Comparison of ENCODE assay signal across 16 mouse cellular contexts in the genomic region with DNA sequence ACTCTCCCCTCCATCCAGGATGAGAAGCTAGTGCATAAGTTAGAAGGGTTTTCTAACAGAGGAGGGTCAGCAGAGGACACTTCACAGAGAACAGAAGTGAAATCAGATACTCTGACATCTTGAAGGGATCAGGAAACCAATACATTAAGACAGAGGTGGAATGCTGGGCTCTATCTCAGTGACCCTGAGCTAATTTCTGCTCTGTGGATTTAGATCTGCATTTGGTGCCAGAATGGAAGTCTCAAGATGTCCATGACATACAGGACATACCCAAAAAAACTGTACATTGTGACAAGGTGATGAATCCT.
DNase-seq lines count a peak whose midpoint lies in the region; ATAC-seq and TF ChIP-seq lines count a peak whose summit lies in the region.
"Had no signal": no experiment of that assay in that cellular context is flagged by ENCODE, and none has a peak within 500 bp of the region (broad histone marks: within the 10 kb centered on the region; RNA-seq: fewer than 3 reads in every experiment).

No protein-coding gene starts in this region.

- H3K4me1 ChIP-seq in kidney, embryonic 16.5 days (ENCODE audit: insufficient read depth, low read length), result peaks cover 11% of the 10 kb centered on the region
- peaks cover 23% of the 10 kb centered on the region for H3K4me1 ChIP-seq in bone marrow macrophage, adult 2 months (ENCODE audit: control insufficient read depth, insufficient read depth, low read length)
- H3K4me1 ChIP-seq: forebrain, embryonic 15.5 days; heart, embryonic 13.5 days; hindbrain, embryonic 15.5 days had no signal

- H3K36me3 ChIP-seq in kidney, embryonic 16.5 days (ENCODE audit: insufficient read depth, low read length), result no peaks in the 10 kb centered on the region
- H3K36me3 ChIP-seq: embryonic facial prominence, embryonic 12.5 days; forebrain, embryonic 15.5 days; heart, embryonic 13.5 days; hindbrain, embryonic 15.5 days had no signal

- no peaks in the 10 kb centered on the region for H3K27me3 ChIP-seq in kidney, embryonic 16.5 days (ENCODE audit: insufficient read depth, low read length)
- H3K27me3 ChIP-seq: embryonic facial prominence, embryonic 12.5 days; forebrain, embryonic 15.5 days; heart, embryonic 13.5 days; hindbrain, embryonic 15.5 days had no signal

- no peak for TF ChIP-seq POLR2A in bone marrow macrophage, adult 2 months (IDR thresholded peaks at IDR 0.05; ENCODE audit: borderline replicate concordance, low read depth, low read length)

- 0 out of 2 replicates have a peak, but pooled peaks have one; percentile 19 for ATAC-seq in kidney, embryonic 16.5 days (ENCODE audit: low FRiP score, low TSS enrichment)
- ATAC-seq: forebrain, embryonic 15.5 days had no signal

- peak; percentile 12 for DNase-seq in heart, adult 11 months
- no peak for DNase-seq in heart, adult 8-10 months (ENCODE audit: low spot score)
- DNase-seq in kidney, adult 9 months, result no peak
- DNase-seq in spleen, postnatal 36 days (ENCODE audit: low spot score in 2 of 2), result no peak
- DNase-seq: adrenal gland, adult 2 months; adrenal gland, postnatal 25 days; cerebellum, adult 2 months; cerebellum, postnatal 10 days; gastrocnemius, postnatal 14 days; heart, postnatal 36 days had no signal

- no peaks in the 10 kb centered on the region for H3K9me3 ChIP-seq in kidney, embryonic 16.5 days (ENCODE audit: low read length)
- H3K9me3 ChIP-seq: embryonic facial prominence, embryonic 12.5 days; forebrain, embryonic 15.5 days; heart, embryonic 13.5 days; hindbrain, embryonic 15.5 days had no signal

- no peak overlapping the region for H3K4me3 ChIP-seq in kidney, embryonic 16.5 days (ENCODE audit: low read length)
- H3K4me3 ChIP-seq in bone marrow macrophage, adult 2 months (ENCODE audit: insufficient read depth, low read length), result no peak overlapping the region
- H3K4me3 ChIP-seq: embryonic facial prominence, embryonic 12.5 days; forebrain, embryonic 15.5 days; heart, embryonic 13.5 days; hindbrain, embryonic 15.5 days had no signal

- H3K27ac ChIP-seq in kidney, embryonic 16.5 days (ENCODE audit: low read length), result peak overlapping the region; percentile 36
- H3K27ac ChIP-seq in bone marrow macrophage, adult 2 months (ENCODE audit: insufficient read depth, low read depth, low read length), result 0 out of 2 replicates have a peak overlapping the region, but pooled peaks have one; percentile 15
- H3K27ac ChIP-seq: embryonic facial prominence, embryonic 12.5 days; forebrain, embryonic 15.5 days; heart, embryonic 13.5 days; hindbrain, embryonic 15.5 days had no signal

- no peak overlapping the region for H3K4me2 ChIP-seq in kidney, embryonic 16.5 days (replicated peaks; ENCODE audit: low read depth, low read length)
- H3K4me2 ChIP-seq: embryonic facial prominence, embryonic 12.5 days; forebrain, embryonic 15.5 days; heart, embryonic 13.5 days; hindbrain, embryonic 15.5 days had no signal

- no peak overlapping the region for H3K9ac ChIP-seq in kidney, embryonic 16.5 days (replicated peaks; ENCODE audit: low read length)
- H3K9ac ChIP-seq: embryonic facial prominence, embryonic 12.5 days; forebrain, embryonic 15.5 days; heart, embryonic 13.5 days; hindbrain, embryonic 15.5 days had no signal

- TF ChIP-seq CTCF in bone marrow macrophage, adult 2 months (IDR thresholded peaks at IDR 0.05; ENCODE audit: low read depth, low read length), result no peak
